Mouse (Mus musculus) liver, embryonic 13.5 days (tissue): ENCODE measurements around the gene Mtap. TPM values are rescaled to one million over a fixed set of nuclear protein-coding genes. Genes with fewer than 3 reads are reported as not detected.

Experiments
- ATAC-seq: fragments of 200-750 bp; cut with Nextera tagmentation; 2 replicates; pipeline ENCODE4 v1.8.0; 2017; ENCODE audit warnings: low read depth, mild to moderate bottlenecking, moderate number of reproducible peaks, moderate library complexity
- DNase-seq: peaks from one replicate; pipeline ENCODE4 v3.0.0; 2022
- H3K27ac ChIP-seq: fragments of 300-500 bp; sonication (generic); 2 replicates; pipeline ENCODE4 v1.5.1; 2015; ENCODE audit warnings: moderate library complexity, mild to moderate bottlenecking, inconsistent platforms
- H3K27me3 ChIP-seq: fragments of 300-500 bp; sonication (generic); 2 replicates; pipeline ENCODE4 v1.6.1; 2015; ENCODE audit warnings: mild to moderate bottlenecking, inconsistent platforms
- H3K36me3 ChIP-seq: fragments of 300-500 bp; sonication (generic); 2 replicates; pipeline ENCODE4 v1.6.1; 2015; ENCODE audit warnings: mild to moderate bottlenecking, inconsistent platforms
- H3K4me1 ChIP-seq: fragments of 300-500 bp; sonication (generic); replicated peaks from 2 replicates; pipeline ENCODE4 v1.6.1; 2015; ENCODE audit warnings: inconsistent platforms
- H3K4me2 ChIP-seq: fragments of 300-500 bp; sonication (generic); 2 replicates; pipeline ENCODE4 v1.6.1; 2015; ENCODE audit warnings: inconsistent platforms, mild to moderate bottlenecking, moderate library complexity
- H3K4me3 ChIP-seq: fragments of 300-500 bp; sonication (generic); replicated peaks from 2 replicates; pipeline ENCODE4 v1.5.1; 2015; ENCODE audit warnings: mild to moderate bottlenecking, inconsistent platforms
- H3K9ac ChIP-seq: fragments of 300-500 bp; sonication (generic); 2 replicates; pipeline ENCODE4 v1.6.1; 2015; ENCODE audit warnings: mild to moderate bottlenecking, inconsistent platforms
- H3K9me3 ChIP-seq: fragments of 300-500 bp; sonication (generic); replicated peaks from 2 replicates; pipeline ENCODE4 v1.6.1; 2016; ENCODE audit warnings: inconsistent platforms
- WGBS: fragments of 180-500 bp; shearing (Covaris S2); methylation state at CpG from one replicate; pipeline ENCODE4 v1.1.7; 2015; ENCODE audit not compliant: insufficient replicate concordance; 5-methylcytosine and 5-hydroxymethylcytosine counted together
- polyA plus RNA-seq: library from polyadenylated mRNA; unstranded; fragments of >200 nt; fragmentation: Nextera tagmentation; extraction: Ambion mirVana; gene quantifications from 2 replicates; pipeline ENCODE4 v1.2.1, GENCODE M21; 2015

Mtap gene
- polyA plus RNA-seq, 1 experiment from 2014 or later = 36.7 TPM

DNA sequence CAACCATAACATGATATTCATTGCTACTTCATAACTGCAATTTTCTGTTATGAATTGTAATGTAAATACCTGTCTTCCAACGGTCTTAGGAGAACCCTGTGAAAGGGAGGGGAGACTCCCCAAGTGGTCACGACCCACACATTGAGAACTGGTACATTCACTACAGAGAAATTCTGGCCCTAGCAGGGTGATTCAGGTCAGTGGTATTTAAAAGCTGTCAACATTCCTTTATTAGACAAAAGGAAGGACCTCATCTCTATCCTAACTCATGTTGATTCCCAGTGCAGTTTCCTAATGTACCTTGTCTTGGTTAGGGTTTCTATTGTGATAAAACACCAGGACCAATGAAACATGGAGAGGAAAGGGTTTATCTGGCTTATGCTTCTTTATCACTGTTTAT is 20.9 kb upstream of the Mtap start:
- H3K27ac ChIP-seq = no peak overlapping the region
- 71% methylated on average over 2 of the region's 2 CpGs for WGBS
- peaks cover 4% of the 10 kb centered on the region for H3K4me1 ChIP-seq
- no peak overlapping the region for H3K4me2 ChIP-seq
- DNase-seq (no peak), ATAC-seq (no peak)
- H3K27me3 ChIP-seq = no peaks in the 10 kb centered on the region
- no peak overlapping the region for H3K9ac ChIP-seq
- H3K4me3 ChIP-seq = no peak overlapping the region
- no peaks in the 10 kb centered on the region for H3K9me3 ChIP-seq
- no peaks in the 10 kb centered on the region for H3K36me3 ChIP-seq

DNA sequence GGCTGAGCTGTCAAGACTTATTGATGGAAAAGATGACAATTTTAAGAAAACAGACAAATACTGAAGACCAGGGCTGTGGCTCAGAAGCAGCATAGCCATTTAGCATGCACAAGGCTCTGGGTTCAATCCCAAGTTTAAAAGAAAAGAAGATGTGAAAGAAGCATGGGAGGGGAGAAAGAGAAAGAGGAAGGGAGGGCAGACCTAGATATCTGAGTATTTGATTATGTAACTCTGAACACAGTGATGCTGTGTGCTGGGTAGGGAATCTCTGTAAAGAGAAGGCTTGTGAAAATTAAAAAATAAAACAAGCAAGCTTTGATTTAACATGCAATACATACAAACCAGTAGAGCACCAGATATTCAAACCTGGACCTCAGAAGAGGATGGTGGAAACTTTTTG is 17.0 kb upstream of the Mtap start:
- Histone ChIP-seq H3K9ac (no peak overlapping the region), H3K36me3 (no peaks in the 10 kb centered on the region), H3K4me1 (peaks cover 18% of the 10 kb centered on the region), H3K4me2 (no peak overlapping the region), H3K27me3 (no peaks in the 10 kb centered on the region), H3K27ac (no peak overlapping the region), H3K4me3 (no peak overlapping the region), H3K9me3 (no peaks in the 10 kb centered on the region)
- DNase-seq (no peak), ATAC-seq (no peak)

DNA sequence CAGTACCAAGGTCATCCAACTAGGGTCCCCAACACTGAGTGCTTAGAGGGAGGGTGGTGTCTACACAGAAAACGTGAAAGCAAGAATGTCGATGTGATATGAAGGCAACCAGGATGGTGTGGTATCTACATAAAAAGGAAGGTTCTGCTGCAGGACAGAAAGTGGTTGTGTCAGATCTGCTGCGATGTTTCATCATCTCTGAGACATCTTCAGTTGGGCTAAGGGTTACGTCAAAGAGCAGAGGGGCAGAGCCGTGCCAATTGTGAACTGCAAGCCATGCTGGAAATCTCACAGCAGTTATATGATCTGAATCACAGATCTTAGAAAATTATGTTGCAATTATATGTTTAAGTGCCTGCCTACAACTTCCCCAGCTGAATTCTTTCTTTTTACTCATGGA is 16.6 kb upstream of the Mtap start:
- 63% methylated on average over 5 of the region's 5 CpGs for WGBS
- no peaks in the 10 kb centered on the region for H3K27me3 ChIP-seq
- no peak for DNase-seq
- ATAC-seq = no peak
- no peak overlapping the region for H3K4me2 ChIP-seq
- H3K36me3 ChIP-seq = no peaks in the 10 kb centered on the region
- no peak overlapping the region for H3K27ac ChIP-seq
- no peak overlapping the region for H3K4me3 ChIP-seq
- H3K9ac ChIP-seq = no peak overlapping the region
- H3K9me3 ChIP-seq = no peaks in the 10 kb centered on the region
- H3K4me1 ChIP-seq = peaks cover 18% of the 10 kb centered on the region

DNA sequence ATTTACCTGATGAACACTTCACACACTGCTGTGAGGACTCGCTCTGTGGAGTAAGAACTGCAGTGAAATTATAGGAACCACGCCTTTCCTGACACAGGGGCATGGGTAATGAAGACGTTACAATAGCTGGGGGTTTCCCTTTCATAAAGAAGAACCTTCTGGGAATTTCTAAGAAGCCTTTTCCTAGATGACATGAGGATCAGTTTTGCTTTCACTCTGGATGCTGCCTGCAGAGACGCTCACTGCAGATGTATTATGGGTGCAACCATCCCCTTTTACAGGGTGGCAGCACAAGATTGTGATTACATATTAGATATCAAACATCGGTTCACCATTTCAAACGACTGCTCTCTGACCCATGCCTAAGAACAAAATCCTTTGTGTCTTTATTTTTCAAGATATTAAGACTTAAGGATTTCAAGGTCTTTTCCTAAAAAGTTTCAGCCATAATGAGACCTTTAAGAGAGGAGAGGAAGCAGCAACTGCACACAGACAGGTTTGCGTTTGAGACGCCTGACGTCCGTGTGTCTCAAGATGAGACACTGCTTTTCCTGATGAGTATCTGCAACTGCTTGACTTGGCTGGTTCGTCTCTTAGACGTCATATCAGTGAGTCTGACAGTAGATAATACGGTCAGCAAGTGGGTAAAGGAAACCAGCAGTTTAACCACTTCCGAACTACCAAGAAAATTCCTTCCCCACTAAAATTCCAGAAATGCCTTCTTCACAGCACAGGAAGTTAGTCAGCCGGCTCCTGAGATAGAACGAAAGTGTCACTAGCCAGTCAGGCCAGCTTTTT is 13.3 kb upstream of the Mtap start:
- Histone ChIP-seq H3K9ac (no peak overlapping the region), H3K4me1 (peaks cover 28% of the 10 kb centered on the region), H3K27ac (no peak overlapping the region), H3K4me3 (peak overlapping the region; percentile 27), H3K9me3 (no peaks in the 10 kb centered on the region), H3K36me3 (no peaks in the 10 kb centered on the region), H3K4me2 (peak overlapping the region; percentile 48), H3K27me3 (no peaks in the 10 kb centered on the region)
- WGBS = 12% methylated on average over 16 of the region's 16 CpGs
- ATAC-seq (no peak), DNase-seq (no peak)

DNA sequence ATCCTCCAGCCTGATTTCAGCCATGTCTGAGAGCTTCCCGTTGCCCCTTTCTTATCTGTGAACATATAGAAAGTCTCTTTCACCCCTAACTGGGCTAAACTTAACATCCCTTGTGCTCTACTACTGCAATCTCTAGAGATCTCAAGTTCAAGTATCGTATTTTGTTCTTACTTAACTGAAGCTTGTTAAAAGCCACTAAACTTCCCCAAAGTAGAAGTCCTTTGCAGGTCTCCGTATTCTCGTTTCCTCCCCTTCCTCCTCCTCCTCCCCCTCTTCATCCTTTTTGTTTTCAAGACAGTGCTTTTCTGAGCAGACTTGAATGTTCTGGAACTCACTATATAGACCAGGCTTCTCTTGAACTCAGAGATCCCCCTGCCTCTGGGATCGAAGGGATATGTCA is 9.2 kb upstream of the Mtap start:
- no peak for ATAC-seq

DNA sequence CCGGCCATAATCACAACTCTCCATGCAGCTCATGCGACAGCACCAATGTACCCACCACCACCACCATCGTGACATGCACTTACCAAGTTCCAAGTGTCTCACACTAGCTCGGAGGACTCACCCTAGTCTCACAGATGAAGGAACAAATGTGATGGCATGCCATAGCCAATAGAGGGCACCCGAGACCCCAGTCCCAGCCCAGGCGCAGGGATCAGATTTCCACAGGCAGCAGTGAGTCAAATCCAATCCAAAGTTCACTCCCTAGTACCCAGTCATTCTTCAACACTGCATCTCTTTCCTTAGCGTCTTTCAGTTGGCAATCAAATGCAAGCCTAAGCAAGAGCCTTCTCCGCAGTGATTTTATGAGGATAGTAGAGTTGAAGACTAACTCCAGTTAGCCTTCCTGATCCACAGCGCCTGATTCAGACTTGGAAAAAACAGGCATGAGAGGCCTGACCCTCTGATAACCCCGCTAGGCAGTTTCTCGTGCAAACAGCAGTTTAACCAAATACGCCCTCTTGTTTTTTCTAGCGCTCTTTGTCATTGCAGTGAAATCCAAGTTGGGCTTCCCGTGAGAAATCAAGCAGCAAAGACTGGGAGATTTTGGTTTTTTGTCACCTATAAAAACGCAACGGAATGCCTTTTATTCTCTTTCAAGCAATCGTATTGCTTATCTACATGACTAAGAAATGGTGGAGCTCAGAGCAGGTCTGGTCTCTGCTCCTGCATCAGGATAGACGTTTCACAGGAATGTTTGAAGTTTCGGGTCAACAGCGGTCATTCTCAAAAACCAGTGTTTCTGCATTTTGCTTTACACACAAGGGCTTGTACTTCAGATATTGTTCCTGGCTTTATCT is 8.6 kb upstream of the Mtap start:
- Histone ChIP-seq H3K36me3 (no peaks in the 10 kb centered on the region), H3K9me3 (no peaks in the 10 kb centered on the region), H3K4me2 (peak overlapping the region; percentile 47), H3K4me3 (peak overlapping the region; percentile 14; the same call in 1 of the 2 replicates), H3K4me1 (peaks cover 25% of the 10 kb centered on the region), H3K27ac (peak overlapping the region; percentile 58), H3K9ac (no peak overlapping the region), H3K27me3 (no peaks in the 10 kb centered on the region)
- WGBS = 27% methylated on average over 20 of the region's 20 CpGs
- DNase-seq = peak; percentile 24
- ATAC-seq = peak; percentile 64

More for the DNA sequence above, 9.2 kb upstream of the Mtap start:
- Histone ChIP-seq H3K4me2 (peak overlapping the region; percentile 47), H3K4me1 (peaks cover 28% of the 10 kb centered on the region), H3K4me3 (peak overlapping the region; percentile 14; the same call in 1 of the 2 replicates), H3K9me3 (no peaks in the 10 kb centered on the region), H3K36me3 (no peaks in the 10 kb centered on the region), H3K27ac (no peak overlapping the region; the same call in 1 of the 2 replicates), H3K27me3 (no peaks in the 10 kb centered on the region), H3K9ac (no peak overlapping the region)
- no peak for DNase-seq
- WGBS = 14% methylated on average over 5 of the region's 5 CpGs

DNA sequence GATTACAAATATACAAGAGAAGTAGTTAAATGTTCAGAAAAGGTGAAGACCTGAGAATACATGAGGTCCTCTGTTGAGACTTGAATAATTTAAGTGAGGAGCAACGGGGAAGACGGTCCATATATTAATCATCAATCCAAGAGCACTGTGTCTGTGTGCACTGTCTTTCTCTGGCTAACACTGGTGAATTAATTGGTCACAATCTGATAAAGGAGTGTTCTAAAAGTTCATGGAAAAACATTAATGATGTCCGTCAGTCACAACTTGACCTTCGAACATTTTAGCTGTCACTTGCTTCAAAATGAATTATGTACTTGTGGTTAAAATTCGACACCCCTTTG is 8.0 kb upstream of the Mtap start:
- Histone ChIP-seq H3K9me3 (no peaks in the 10 kb centered on the region), H3K27me3 (no peaks in the 10 kb centered on the region), H3K36me3 (no peaks in the 10 kb centered on the region), H3K9ac (no peak overlapping the region), H3K27ac (peak overlapping the region; percentile 58), H3K4me3 (no peak overlapping the region), H3K4me2 (no peak overlapping the region), H3K4me1 (peaks cover 19% of the 10 kb centered on the region)
- ATAC-seq (no peak), DNase-seq (no peak)
- 57% methylated on average over 5 of the region's 5 CpGs for WGBS

DNA sequence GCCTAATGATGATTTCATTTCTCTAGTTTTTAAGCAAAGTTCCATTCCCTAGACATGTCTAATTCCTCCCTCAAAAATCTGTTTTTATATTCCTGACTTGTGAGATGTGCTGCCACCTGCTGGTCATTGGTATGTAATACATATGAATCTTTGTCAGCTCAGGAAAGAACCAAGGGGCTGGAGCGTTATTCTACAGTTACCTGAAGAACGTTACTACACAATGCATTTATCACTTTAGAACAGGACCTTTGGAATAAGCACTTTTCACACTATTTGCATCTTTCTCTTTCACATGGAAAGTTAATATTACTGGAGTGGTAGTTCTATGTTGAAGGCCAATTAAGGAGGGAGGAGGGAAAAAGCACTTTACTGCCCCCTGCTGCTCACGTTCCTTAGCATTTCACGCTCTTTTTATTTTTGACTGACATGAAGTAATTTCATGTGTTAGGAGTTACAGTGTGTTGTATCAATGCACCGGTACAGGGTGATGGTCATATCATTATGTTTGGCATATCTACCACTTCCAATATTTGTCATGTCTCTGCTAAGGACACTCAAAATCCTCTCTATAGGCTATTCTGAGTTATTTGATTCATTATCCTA is 7.5 kb upstream of the Mtap start:
- Histone ChIP-seq H3K4me2 (0 out of 2 replicates have a peak overlapping the region, but pooled peaks have one; percentile 24), H3K27ac (no peak overlapping the region), H3K4me1 (peaks cover 15% of the 10 kb centered on the region), H3K9me3 (no peaks in the 10 kb centered on the region), H3K27me3 (no peaks in the 10 kb centered on the region), H3K9ac (no peak overlapping the region), H3K36me3 (no peaks in the 10 kb centered on the region), H3K4me3 (no peak overlapping the region)
- ATAC-seq (peak; percentile 32; the same call in 1 of the 2 replicates), DNase-seq (peak; percentile 47)
- under 1% methylated on average over 5 of the region's 5 CpGs for WGBS

DNA sequence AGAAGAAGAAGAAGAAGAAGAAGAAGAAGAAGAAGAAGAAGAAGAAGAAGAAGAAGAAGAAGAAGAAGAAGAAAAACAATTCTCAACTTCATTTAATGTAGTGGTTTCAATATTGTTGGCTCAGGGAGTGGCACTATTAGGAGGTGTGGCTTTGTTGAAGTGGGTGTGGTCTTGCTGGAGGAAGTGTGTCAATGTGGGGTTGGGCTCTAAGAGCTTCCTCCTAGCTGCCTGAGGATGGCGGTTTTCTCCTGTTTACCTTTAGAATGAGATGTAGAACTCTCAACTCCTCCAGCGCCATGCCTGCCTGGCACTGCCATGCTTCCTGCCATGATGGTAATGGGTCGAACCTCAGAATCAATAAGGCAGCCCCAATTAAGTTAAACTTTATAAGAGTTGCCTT is 5.1 kb upstream of the Mtap start:
- ATAC-seq (no peak), DNase-seq (no peak)
- Histone ChIP-seq H3K4me2 (no peak overlapping the region), H3K4me1 (peaks cover 13% of the 10 kb centered on the region), H3K27ac (no peak overlapping the region), H3K9ac (no peak overlapping the region), H3K9me3 (no peaks in the 10 kb centered on the region), H3K4me3 (no peak overlapping the region), H3K36me3 (no peaks in the 10 kb centered on the region), H3K27me3 (no peaks in the 10 kb centered on the region)
- 71% methylated on average over 3 of the region's 3 CpGs for WGBS

DNA sequence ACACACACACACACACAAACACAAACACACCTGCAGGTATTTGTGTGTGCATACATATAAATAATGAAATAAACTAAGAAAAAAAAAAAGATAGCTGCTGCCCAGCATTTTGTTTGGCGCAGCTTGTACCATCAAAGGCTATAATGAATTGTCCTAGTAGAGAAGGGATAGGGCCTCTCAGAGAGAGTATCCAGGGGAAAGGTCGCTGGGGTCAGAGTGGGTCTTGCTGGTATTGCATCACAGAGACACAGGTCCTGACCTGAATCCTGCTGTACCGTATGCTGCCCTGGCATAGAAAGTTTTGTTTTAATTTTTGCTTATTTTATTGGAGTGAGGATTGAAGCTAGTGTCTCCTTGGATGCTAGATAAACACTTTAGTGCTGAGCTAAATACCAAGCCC is 566 bp upstream of the Mtap start:
- H3K4me2 ChIP-seq = peak overlapping the region; percentile 91
- no peaks in the 10 kb centered on the region for H3K27me3 ChIP-seq
- no peaks in the 10 kb centered on the region for H3K9me3 ChIP-seq
- ATAC-seq (0 out of 2 replicates have a peak, but pooled peaks have one; percentile 46), DNase-seq (no peak)
- no peaks in the 10 kb centered on the region; the same call in 1 of the 2 replicates for H3K36me3 ChIP-seq
- no peak overlapping the region for H3K9ac ChIP-seq
- peak overlapping the region; percentile 53; the same call in 1 of the 2 replicates for H3K27ac ChIP-seq
- peaks cover 45% of the 10 kb centered on the region for H3K4me1 ChIP-seq
- WGBS = 43% methylated on average over 3 of the region's 3 CpGs
- H3K4me3 ChIP-seq = peak overlapping the region; percentile 74
